Mouse (Mus musculus): Measurements from ENCODE around the gene Ppa1.

DNA sequence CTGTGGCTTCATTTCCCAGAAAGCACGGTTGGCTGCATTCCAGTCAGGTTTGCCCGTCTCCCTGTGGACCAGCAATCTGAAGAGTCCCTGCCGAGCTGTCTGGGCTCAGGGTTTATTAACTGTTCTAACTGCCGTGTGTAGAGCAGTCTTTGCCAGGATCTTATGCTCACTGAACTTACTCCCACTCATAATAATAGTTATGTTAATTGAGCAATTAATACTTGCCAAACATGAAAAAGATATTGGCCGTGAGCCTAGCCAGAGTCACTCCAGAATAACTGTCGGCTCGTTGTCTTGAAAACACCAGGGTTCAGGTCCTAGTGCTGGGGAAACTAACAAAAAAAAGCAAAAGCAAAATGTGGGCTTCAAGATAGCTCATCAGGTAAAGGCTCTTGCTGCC lies 20.9 kb downstream of the Ppa1 start:
- TF ChIP-seq GATA1 (IDR thresholded peaks at IDR 0.05; ENCODE audit: borderline replicate concordance, low read length) (no peak), FLI1 (IDR thresholded peaks at IDR 0.05; ENCODE audit: low read length) (no peak)

All from megakaryocyte, embryonic 14.5 days (primary cell).